Mouse (Mus musculus): ENCODE measurements around the gene Itsn1. TPM values are rescaled to one million over a fixed set of nuclear protein-coding genes. Genes with fewer than 3 reads are reported as not detected.

The Itsn1 gene
- polyA plus RNA-seq, 1 experiment from 2014 or later = 55.5 TPM

DNA sequence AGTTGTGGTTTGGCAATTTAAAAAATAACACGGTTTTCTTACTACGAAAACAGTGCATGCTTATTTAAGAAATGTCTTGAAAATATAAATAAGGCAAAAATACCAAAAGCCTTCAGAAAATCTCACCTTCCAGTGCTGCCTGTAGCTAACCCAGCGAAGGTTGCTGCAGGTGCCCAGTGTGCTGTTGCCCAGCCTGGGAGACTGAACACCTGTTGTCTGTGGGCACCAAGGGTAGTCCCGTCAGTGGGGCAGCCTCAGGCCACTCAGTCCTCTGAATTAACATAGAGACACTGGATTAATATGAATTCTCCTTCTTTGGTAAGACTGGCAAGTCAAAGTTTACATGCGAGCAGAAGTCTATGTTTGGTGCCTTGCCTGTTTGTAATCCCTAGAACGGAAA lies 9.4 kb downstream of the Itsn1 start:
- H3K4me1 ChIP-seq (replicated peaks) = peaks cover 65% of the 10 kb centered on the region
- no peaks in the 10 kb centered on the region for H3K9me3 ChIP-seq
- WGBS = 92% methylated on average over 6 of the region's 6 CpGs
- peaks cover 13% of the 10 kb centered on the region for H3K36me3 ChIP-seq
- H3K4me3 ChIP-seq = no peak overlapping the region
- no peak overlapping the region for H3K27ac ChIP-seq
- no peaks in the 10 kb centered on the region for H3K27me3 ChIP-seq (ENCODE audit: insufficient read depth, poor library complexity, severe bottlenecking)
- no peak for DNase-seq (ENCODE audit: low spot score)

DNA sequence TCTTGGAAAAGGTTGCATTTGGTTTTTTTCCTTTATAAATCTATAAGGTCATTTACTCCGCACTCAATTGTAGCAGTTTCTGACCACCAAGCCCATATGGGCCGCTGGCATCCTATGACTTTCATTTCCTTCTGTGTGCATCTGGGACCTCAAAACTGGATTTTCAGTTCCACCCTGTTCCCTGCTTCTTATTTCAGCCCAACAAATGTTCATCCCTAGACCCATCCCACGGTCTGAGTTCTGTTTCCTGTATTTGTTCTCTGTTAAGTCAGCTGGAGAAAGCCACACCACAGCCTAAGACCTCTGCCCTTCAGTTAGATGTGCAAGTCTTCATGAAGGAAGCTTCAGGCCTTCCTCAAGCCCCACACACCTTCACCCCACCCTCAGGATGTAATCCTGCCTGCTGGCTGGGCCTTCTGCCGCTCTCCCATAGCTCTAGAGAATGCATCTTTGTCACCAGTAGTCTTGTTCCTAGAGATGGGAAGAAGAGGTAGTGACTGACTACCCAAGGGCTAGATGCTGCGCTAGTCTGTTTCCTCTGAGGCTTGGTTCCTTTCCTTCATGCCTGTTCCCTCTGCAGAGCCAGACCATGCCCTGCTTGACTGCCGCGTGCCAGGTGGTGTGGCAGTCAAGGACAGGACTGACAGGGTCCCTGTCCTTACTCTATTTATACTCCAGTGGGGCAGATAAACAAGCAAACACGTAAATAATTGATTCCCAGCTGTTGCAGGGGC lies 11.3 kb downstream of the Itsn1 start:
- no peaks in the 10 kb centered on the region for H3K9me3 ChIP-seq
- no peak for DNase-seq (ENCODE audit: low spot score)
- peaks cover 18% of the 10 kb centered on the region for H3K36me3 ChIP-seq
- peaks cover 62% of the 10 kb centered on the region for H3K4me1 ChIP-seq (replicated peaks)
- no peaks in the 10 kb centered on the region for H3K27me3 ChIP-seq (ENCODE audit: insufficient read depth, poor library complexity, severe bottlenecking)
- WGBS = 70% methylated on average over 8 of the region's 8 CpGs
- no peak overlapping the region for H3K4me3 ChIP-seq
- H3K27ac ChIP-seq = peak overlapping the region; percentile 59

DNA sequence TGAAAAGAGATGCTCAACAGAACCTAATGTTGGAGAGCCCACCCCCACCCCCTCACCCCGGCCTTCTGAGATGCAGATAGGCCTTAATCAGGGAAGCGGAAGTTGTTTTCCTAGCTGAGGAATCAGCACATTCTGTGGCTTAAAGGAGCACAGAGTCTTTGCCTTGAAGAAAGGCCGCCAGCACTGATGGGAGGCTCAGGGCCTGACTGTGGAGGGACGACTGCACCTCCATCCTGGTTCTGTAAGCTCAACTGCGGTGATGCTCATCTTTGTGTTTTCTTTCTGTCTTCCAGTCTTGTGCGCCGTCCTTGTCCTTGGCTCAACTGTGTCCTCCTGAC lies 11.8 kb downstream of the Itsn1 start:
- Histone ChIP-seq H3K27me3 (ENCODE audit: insufficient read depth, poor library complexity, severe bottlenecking) (no peaks in the 10 kb centered on the region), H3K9me3 (no peaks in the 10 kb centered on the region), H3K27ac (peak overlapping the region; percentile 59), H3K4me1 (replicated peaks) (peaks cover 62% of the 10 kb centered on the region), H3K4me3 (no peak overlapping the region), H3K36me3 (peaks cover 18% of the 10 kb centered on the region)
- 62% methylated on average over 7 of the region's 7 CpGs for WGBS
- DNase-seq (ENCODE audit: low spot score) = no peak

DNA sequence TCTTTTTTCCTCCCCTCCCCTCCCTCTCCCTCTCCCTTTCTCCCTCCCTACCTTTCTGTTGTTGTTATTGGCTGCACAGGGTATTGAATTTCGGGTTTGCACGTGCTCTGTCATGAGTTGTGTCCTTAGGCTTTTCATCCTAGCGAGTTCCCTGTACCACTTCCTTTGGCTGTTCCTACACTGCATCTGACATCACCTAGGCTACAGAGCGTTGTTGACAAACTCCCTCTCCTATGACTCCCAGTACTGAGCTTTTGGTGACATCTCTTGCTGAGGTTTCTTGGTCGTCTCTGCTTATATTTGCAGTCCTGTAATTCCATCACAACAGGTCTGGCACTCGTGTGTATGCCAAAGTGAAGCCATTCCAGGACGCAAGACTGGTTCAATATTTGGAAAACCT lies 14.0 kb downstream of the Itsn1 start:
- 82% methylated on average over 7 of the region's 7 CpGs for WGBS
- Histone ChIP-seq H3K27ac (no peak overlapping the region), H3K27me3 (ENCODE audit: insufficient read depth, poor library complexity, severe bottlenecking) (no peaks in the 10 kb centered on the region), H3K9me3 (no peaks in the 10 kb centered on the region), H3K36me3 (peaks cover 23% of the 10 kb centered on the region), H3K4me1 (replicated peaks) (peaks cover 48% of the 10 kb centered on the region), H3K4me3 (no peak overlapping the region)
- no peak for DNase-seq (ENCODE audit: low spot score)

DNA sequence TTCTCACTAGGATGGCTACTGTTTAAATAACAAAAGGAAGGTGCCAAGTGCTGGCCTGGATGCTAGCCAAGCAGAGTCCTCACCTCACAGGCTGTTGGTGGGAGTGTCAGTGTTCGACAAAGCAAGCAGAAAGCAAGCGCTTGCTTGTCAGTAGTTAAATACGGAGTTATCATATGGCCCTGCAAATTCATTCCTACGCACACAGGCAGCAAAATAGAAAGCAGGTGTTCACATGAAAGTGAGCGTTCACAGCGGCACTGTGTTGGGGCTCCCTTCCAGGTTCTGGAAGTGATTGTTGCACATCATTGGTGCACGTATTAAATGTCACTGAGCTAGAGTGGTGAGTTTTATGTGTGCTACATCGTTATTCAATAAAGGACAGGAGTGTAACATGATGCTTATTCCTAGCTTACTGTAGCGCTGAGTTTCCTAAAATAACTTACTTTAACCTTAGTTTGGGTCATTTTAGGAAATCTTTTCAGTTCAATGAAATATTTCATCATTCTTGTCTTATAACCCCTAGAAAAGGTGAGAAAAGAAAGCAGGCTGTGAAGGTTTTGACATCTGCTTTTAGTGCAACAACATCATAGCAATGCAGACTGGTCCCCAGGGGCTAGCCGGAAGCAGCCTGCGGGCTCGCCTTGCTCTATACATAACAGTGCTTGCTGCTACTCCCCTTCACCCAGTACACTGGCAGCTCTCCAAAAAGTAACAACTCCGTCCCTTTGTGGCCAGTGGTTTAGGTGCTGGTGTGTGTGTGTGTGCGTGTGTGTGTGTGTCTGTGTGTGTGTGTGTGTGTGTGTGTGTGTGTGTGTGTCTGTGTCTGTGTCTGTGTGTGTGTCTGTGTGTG lies 17.2 kb downstream of the Itsn1 start:
- no peaks in the 10 kb centered on the region for H3K9me3 ChIP-seq
- no peaks in the 10 kb centered on the region for H3K27me3 ChIP-seq (ENCODE audit: insufficient read depth, poor library complexity, severe bottlenecking)
- peaks cover 29% of the 10 kb centered on the region for H3K36me3 ChIP-seq
- no peak overlapping the region for H3K4me3 ChIP-seq
- no peak overlapping the region for H3K27ac ChIP-seq
- no peak for DNase-seq (ENCODE audit: low spot score)
- peaks cover 24% of the 10 kb centered on the region for H3K4me1 ChIP-seq (replicated peaks)
- 66% methylated on average over 14 of the region's 14 CpGs for WGBS

DNA sequence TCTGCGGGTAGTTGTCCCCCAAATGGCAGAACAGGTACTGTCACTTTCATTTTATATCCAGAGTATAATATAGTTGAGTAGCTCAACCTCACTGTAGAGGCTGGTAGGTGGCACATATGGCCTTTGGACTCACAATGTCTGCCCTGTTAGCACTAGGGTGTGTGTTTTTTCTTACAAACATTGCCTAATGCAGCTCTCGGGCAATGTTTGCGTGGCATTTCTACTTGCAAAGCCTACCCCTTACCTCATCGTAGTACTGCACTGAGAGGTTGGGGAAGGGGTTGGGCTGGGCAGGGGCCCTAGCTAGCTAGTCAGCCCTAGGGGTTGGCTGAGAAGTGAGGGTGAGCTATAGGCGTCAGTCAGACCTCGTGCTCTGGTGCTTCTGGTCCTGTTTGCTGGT lies 18.5 kb downstream of the Itsn1 start:
- Histone ChIP-seq H3K27ac (no peak overlapping the region), H3K4me1 (replicated peaks) (peaks cover 21% of the 10 kb centered on the region), H3K36me3 (peaks cover 33% of the 10 kb centered on the region), H3K27me3 (ENCODE audit: insufficient read depth, poor library complexity, severe bottlenecking) (no peaks in the 10 kb centered on the region), H3K4me3 (no peak overlapping the region), H3K9me3 (no peaks in the 10 kb centered on the region)
- DNase-seq (ENCODE audit: low spot score) = no peak
- WGBS = 85% methylated on average over 6 of the region's 6 CpGs

DNA sequence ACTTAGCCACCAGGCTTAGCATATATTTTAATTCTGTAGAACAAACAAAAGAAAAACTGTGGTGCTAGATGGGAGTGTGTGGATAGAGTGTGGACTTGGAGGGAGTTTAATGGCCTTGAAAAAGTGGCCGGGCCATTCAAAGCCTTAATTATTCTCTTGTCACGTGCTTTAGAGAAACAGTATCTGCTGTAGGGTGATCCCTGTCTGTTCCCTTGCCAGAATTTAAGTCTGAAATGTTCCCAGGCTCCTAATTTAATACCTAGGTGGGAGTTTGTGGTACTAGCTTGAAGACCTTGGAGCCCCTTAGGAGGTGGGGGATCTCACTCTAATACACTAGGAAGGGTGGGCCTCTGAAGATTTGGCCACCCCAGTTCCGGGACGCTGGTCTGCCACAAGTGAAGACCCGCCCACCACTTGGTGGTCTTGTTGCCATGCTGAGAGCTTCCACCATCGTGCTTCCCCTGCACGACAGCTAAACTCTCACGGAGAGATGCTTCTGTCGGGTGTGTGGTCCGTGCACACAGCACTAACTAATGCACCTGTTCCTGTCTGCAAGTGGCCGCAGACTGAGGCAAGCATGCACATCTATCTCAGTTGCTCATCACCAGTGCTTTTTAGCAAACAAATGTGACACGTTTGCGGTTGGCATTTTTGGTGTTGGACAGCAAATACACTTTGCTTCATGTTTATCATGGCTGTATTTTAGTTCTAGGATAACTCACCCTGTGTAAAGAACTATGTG lies 22.7 kb downstream of the Itsn1 start:
- WGBS = 80% methylated on average over 13 of the region's 13 CpGs
- Histone ChIP-seq H3K27me3 (ENCODE audit: insufficient read depth, poor library complexity, severe bottlenecking) (no peaks in the 10 kb centered on the region), H3K36me3 (peaks cover 48% of the 10 kb centered on the region), H3K27ac (no peak overlapping the region), H3K9me3 (no peaks in the 10 kb centered on the region), H3K4me1 (replicated peaks) (0 out of 2 replicates have a peak, but pooled peaks cover 2% of the 10 kb centered on the region), H3K4me3 (no peak overlapping the region)
- DNase-seq (ENCODE audit: low spot score) = no peak

DNA sequence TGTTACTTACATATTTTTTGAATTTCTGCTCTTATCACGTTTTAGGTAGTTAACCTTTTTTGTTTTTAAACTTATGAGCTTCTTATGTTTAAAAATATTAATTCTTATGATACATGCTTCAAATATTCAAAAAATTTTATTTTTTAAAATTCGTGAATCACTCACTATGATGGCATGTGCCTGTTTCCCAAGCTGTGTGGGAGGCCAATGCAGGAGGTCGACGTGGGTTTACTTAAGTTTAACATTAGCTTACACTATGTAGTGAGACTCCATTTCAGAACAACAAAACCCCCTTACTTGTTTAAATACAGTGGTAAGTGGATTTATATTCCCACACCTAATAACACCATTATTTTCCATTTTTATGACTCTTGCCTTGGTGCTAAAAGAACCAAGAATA lies 24.5 kb downstream of the Itsn1 start:
- H3K9me3 ChIP-seq = no peaks in the 10 kb centered on the region
- no peak overlapping the region for H3K27ac ChIP-seq
- H3K36me3 ChIP-seq = peaks cover 42% of the 10 kb centered on the region
- no peaks in the 10 kb centered on the region for H3K4me1 ChIP-seq (replicated peaks)
- DNase-seq (ENCODE audit: low spot score) = no peak
- H3K4me3 ChIP-seq = no peak overlapping the region
- no peaks in the 10 kb centered on the region for H3K27me3 ChIP-seq (ENCODE audit: insufficient read depth, poor library complexity, severe bottlenecking)
- 90% methylated on average over 4 of the region's 4 CpGs for WGBS

DNA sequence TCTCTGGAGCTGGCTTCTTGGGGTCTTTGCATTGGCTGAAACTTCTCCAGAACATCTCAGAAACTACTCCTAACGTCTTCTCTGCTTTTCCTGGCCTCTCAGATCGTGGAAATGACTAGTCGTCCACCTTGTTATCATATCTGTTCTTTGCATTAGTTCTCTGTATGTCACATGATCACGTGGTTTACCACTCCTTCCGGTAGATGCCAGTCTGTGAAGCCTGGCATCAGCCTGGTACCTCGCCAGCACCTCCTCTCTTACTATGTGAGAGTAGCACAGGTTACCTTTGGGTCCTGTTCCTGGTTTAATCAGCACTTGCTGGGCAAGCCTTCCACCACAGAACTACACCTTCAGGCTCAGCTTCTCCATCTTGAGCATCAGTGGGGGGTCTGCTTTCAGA lies 25.9 kb downstream of the Itsn1 start:
- Histone ChIP-seq H3K9me3 (no peaks in the 10 kb centered on the region), H3K27me3 (ENCODE audit: insufficient read depth, poor library complexity, severe bottlenecking) (no peaks in the 10 kb centered on the region), H3K4me1 (replicated peaks) (0 out of 2 replicates have a peak, but pooled peaks cover under 1% of the 10 kb centered on the region), H3K27ac (no peak overlapping the region), H3K4me3 (no peak overlapping the region), H3K36me3 (peaks cover 34% of the 10 kb centered on the region)
- WGBS = 92% methylated on average over 6 of the region's 6 CpGs
- no peak for DNase-seq (ENCODE audit: low spot score)

DNA sequence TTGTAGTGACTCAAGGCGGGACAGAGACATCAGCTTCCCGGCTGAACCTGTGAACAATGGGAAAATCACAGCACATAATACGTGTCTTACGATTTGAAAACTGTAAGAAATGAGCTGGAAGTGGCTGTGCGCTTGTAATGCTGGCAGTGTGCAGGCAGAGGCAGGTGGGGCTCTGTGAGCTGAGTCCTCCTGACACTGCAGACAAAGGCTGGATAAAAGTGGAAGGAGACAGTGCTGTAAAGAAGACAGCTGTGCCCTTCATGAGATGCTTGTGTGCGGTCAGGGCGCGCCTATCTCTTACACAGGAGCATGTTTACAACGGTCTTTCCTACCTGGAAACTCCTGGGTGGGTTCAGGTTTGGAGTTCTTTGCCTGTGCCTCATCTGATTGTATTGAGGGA lies 32.1 kb downstream of the Itsn1 start:
- 93% methylated on average over 9 of the region's 9 CpGs for WGBS

DNA sequence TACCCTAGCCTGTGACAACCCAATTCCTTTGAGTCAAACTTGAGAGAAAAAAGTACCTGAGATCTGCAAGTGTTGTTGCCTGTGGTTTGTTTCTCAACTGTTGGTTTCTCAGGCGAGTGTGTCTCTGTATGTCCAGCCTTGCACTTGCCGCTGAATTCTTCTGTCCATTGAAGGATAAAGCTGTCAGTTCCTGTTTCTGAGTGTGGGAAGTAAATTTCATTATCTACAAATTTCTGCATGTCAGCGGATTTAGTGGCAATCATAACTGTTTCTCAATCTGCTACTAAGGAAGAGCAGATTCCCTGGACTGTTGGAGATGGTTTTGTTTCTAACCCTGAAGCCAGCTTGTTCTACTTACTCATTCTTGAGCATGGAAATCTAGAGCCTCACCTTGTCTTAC lies 32.7 kb downstream of the Itsn1 start:
- peaks cover 16% of the 10 kb centered on the region for H3K36me3 ChIP-seq
- WGBS = 91% methylated on average over 3 of the region's 3 CpGs

More for the DNA sequence above, 32.1 kb downstream of the Itsn1 start:
- H3K4me3 ChIP-seq = no peak overlapping the region
- no peaks in the 10 kb centered on the region for H3K27me3 ChIP-seq (ENCODE audit: insufficient read depth, poor library complexity, severe bottlenecking)
- no peak overlapping the region for H3K27ac ChIP-seq
- peaks cover 47% of the 10 kb centered on the region for H3K4me1 ChIP-seq (replicated peaks)
- H3K36me3 ChIP-seq = peaks cover 22% of the 10 kb centered on the region
- no peak for DNase-seq (ENCODE audit: low spot score)
- no peaks in the 10 kb centered on the region for H3K9me3 ChIP-seq

DNA sequence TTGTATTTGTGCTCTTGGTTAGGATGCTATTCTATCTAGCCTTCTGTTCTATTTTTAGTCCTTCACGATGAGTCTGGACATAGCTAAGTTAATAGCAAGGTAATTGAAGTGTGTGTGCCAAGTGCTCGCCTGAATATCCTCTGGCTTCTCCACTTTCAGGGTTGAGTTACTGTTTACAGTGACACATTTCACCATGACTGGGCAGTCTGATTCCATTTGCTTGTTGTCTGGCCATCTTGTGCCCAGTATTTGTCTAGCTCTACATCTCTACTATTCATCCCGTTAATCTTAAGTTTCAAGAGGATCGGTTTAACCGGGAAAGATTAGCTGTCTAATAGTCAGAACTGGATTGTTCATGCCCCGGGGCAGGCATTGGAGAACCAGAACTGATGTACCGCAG lies 33.4 kb downstream of the Itsn1 start:
- Histone ChIP-seq H3K36me3 (peaks cover 11% of the 10 kb centered on the region), H3K27me3 (ENCODE audit: insufficient read depth, poor library complexity, severe bottlenecking) (no peaks in the 10 kb centered on the region), H3K4me1 (replicated peaks) (peaks cover 59% of the 10 kb centered on the region), H3K9me3 (no peaks in the 10 kb centered on the region), H3K27ac (no peak overlapping the region), H3K4me3 (no peak overlapping the region)
- DNase-seq (ENCODE audit: low spot score) = no peak
- 81% methylated on average over 7 of the region's 7 CpGs for WGBS

More for the DNA sequence above, 32.7 kb downstream of the Itsn1 start:
- no peak overlapping the region for H3K4me3 ChIP-seq
- H3K27ac ChIP-seq = no peak overlapping the region
- H3K4me1 ChIP-seq (replicated peaks) = peaks cover 53% of the 10 kb centered on the region
- DNase-seq (ENCODE audit: low spot score) = no peak
- no peaks in the 10 kb centered on the region for H3K9me3 ChIP-seq
- no peaks in the 10 kb centered on the region for H3K27me3 ChIP-seq (ENCODE audit: insufficient read depth, poor library complexity, severe bottlenecking)

DNA sequence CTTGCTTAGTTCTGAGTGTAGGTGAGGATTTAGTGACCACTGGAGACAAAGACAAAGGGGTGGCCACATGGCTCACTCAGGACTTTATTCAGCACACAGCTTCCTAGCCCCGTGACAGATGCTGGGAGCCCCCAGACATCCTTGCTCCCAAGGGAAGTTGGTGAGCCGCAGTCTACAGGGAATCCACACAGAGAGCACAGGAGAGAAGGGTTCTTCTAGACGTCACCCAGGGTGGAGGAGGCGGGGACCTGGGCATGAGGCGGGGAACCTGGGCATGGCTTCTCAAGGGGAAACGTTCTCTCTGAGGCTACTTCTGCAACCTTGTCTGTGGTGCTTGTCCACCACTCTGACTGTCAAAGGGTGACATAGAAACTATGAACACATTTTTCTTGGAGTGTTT lies 34.9 kb downstream of the Itsn1 start:
- no peak for DNase-seq (ENCODE audit: low spot score)
- Histone ChIP-seq H3K4me3 (no peak overlapping the region), H3K27me3 (ENCODE audit: insufficient read depth, poor library complexity, severe bottlenecking) (no peaks in the 10 kb centered on the region), H3K27ac (peak overlapping the region; percentile 63; the same call in 1 of the 2 replicates), H3K36me3 (peaks cover 11% of the 10 kb centered on the region), H3K9me3 (no peaks in the 10 kb centered on the region), H3K4me1 (replicated peaks) (peaks cover 68% of the 10 kb centered on the region)
- WGBS = 60% methylated on average over 6 of the region's 6 CpGs
